Mouse (Mus musculus): ENCODE data around the gene Csnka2ip. TPM values are rescaled to one million over a fixed set of nuclear protein-coding genes. Genes with fewer than 3 reads are reported as not detected.

Gene Csnka2ip
- total and polyA plus RNA-seq, 3 experiments = not detected

- TF ChIP-seq GABPA (IDR thresholded peaks at IDR 0.05; ENCODE audit: low read depth, low read length) = no peak
- no peak for TF ChIP-seq MXI1 (IDR thresholded peaks at IDR 0.05; ENCODE audit: low read depth, low read length)
- no peak for TF ChIP-seq CTCF (IDR thresholded peaks at IDR 0.05 in 2 of 3, conservative IDR thresholded peaks at IDR 0.05 in 1 of 3; ENCODE audit: control insufficient read depth in 1 of 3, insufficient read depth in 1 of 3, low read depth in 2 of 3, low read length in 3 of 3, poor library complexity in 1 of 3, severe bottlenecking in 1 of 3)
- TF ChIP-seq ELF1 (IDR thresholded peaks at IDR 0.05; ENCODE audit: low read depth, low read length) = no peak
- no peak for TF ChIP-seq E2F4 (IDR thresholded peaks at IDR 0.05; ENCODE audit: borderline replicate concordance, low read depth, low read length)
- no peak for TF ChIP-seq USF1 (IDR thresholded peaks at IDR 0.05; ENCODE audit: low read depth, low read length)
- TF ChIP-seq EP300 (IDR thresholded peaks at IDR 0.05; ENCODE audit: low read depth in 1 of 2, low read length in 2 of 2) = no peak
- no peak for TF ChIP-seq RAD21 (IDR thresholded peaks at IDR 0.05; ENCODE audit: low read depth, low read length)
- TF ChIP-seq POLR2AphosphoS2 (IDR thresholded peaks at IDR 0.05; ENCODE audit: low read length) = no peak
- TF ChIP-seq CHD2 (IDR thresholded peaks at IDR 0.05; ENCODE audit: low read length) = no peak
- TF ChIP-seq USF2 (IDR thresholded peaks at IDR 0.05; ENCODE audit: borderline replicate concordance in 1 of 2, insufficient read depth in 1 of 2, low read depth in 1 of 2, low read length in 2 of 2) = no peak
- no peak for TF ChIP-seq TCF12 (IDR thresholded peaks at IDR 0.05; ENCODE audit: low read depth, low read length)
- TF ChIP-seq SIN3A (IDR thresholded peaks at IDR 0.05; ENCODE audit: low read length) = no peak
- Histone ChIP-seq H3K79me2 (ENCODE audit: control insufficient read depth, insufficient read depth, low read length, poor library complexity) (no peaks in the 10 kb centered on the region), H3K9me3 (replicated peaks; ENCODE audit: insufficient read depth, low read length) (no peaks in the 10 kb centered on the region), H3K4me3 (ENCODE audit: control insufficient read depth in 1 of 2, insufficient read depth in 1 of 2, low read depth in 2 of 2, low read length in 2 of 2) (no peak overlapping the region), H3K27ac (ENCODE audit: control insufficient read depth, low read depth, low read length) (no peak overlapping the region), H3K4me1 (ENCODE audit: control insufficient read depth in 1 of 2, insufficient read depth in 2 of 2, low read length in 2 of 2) (no peaks in the 10 kb centered on the region), H3K9ac (ENCODE audit: control insufficient read depth, low read depth, low read length, poor library complexity, severe bottlenecking) (no peak overlapping the region), H3K36me3 (ENCODE audit: control insufficient read depth in 1 of 2, insufficient read depth in 2 of 2, low read length in 2 of 2) (no peaks in the 10 kb centered on the region), H3K27me3 (ENCODE audit: control insufficient read depth in 1 of 2, insufficient read depth in 2 of 2, low read length in 2 of 2) (no peaks in the 10 kb centered on the region)
- DNase-seq (ENCODE audit: low read depth, low spot score) = no peak
Measured at GRCm38 (mm10) chr16:64526883-64527282, 75.3 kb downstream of the Csnka2ip start.

GRCm38 (mm10) chr16:64524051-64524645 lies 78.1 kb downstream of the Csnka2ip start:
- no peaks in the 10 kb centered on the region for H3K36me3 ChIP-seq (ENCODE audit: control insufficient read depth in 1 of 2, insufficient read depth in 2 of 2, low read length in 2 of 2)
- H3K27me3 ChIP-seq (ENCODE audit: control insufficient read depth in 1 of 2, insufficient read depth in 2 of 2, low read length in 2 of 2) = no peaks in the 10 kb centered on the region
- no peaks in the 10 kb centered on the region for H3K9me3 ChIP-seq (replicated peaks; ENCODE audit: insufficient read depth, low read length)
- no peak overlapping the region for H3K4me3 ChIP-seq (ENCODE audit: control insufficient read depth in 1 of 2, insufficient read depth in 1 of 2, low read depth in 2 of 2, low read length in 2 of 2)
- no peaks in the 10 kb centered on the region for H3K79me2 ChIP-seq (ENCODE audit: control insufficient read depth, insufficient read depth, low read length, poor library complexity)
- no peak for TF ChIP-seq POLR2AphosphoS5 (IDR thresholded peaks at IDR 0.05; ENCODE audit: borderline replicate concordance, low read depth, low read length)
- no peak for TF ChIP-seq ZKSCAN1 (IDR thresholded peaks at IDR 0.05; ENCODE audit: low read depth, low read length)
- TF ChIP-seq MYC (IDR thresholded peaks at IDR 0.05; ENCODE audit: low read depth, low read length) = no peak
- TF ChIP-seq MXI1 (IDR thresholded peaks at IDR 0.05; ENCODE audit: low read depth, low read length) = no peak
- TF ChIP-seq MAZ (IDR thresholded peaks at IDR 0.05; ENCODE audit: low read depth, low read length) = no peak
- TF ChIP-seq POLR2AphosphoS2 (IDR thresholded peaks at IDR 0.05; ENCODE audit: low read length) = no peak
- TF ChIP-seq RAD21 (IDR thresholded peaks at IDR 0.05; ENCODE audit: low read depth, low read length) = no peak
- TF ChIP-seq HCFC1 (IDR thresholded peaks at IDR 0.05; ENCODE audit: low read depth, low read length) = no peak
- TF ChIP-seq ELF1 (IDR thresholded peaks at IDR 0.05; ENCODE audit: low read depth, low read length) = no peak
- TF ChIP-seq ZMIZ1 (IDR thresholded peaks at IDR 0.05; ENCODE audit: low read depth, low read length) = no peak
- no peak for TF ChIP-seq CHD2 (IDR thresholded peaks at IDR 0.05; ENCODE audit: low read length)
- no peak for TF ChIP-seq BHLHE40 (IDR thresholded peaks at IDR 0.05; ENCODE audit: borderline replicate concordance, low read depth, low read length)
- TF ChIP-seq UBTF (IDR thresholded peaks at IDR 0.05; ENCODE audit: borderline replicate concordance, insufficient read depth, low read depth, low read length) = no peak
- TF ChIP-seq MAFK (IDR thresholded peaks at IDR 0.05; ENCODE audit: borderline replicate concordance, low read depth, low read length) = no peak
- no peak for TF ChIP-seq NRF1 (IDR thresholded peaks at IDR 0.05; ENCODE audit: insufficient read depth, low read depth, low read length, poor library complexity, severe bottlenecking)
- no peak for TF ChIP-seq POLR2A (IDR thresholded peaks at IDR 0.05; ENCODE audit: control insufficient read depth in 1 of 2, insufficient read depth in 1 of 2, low read depth in 1 of 2, low read length in 2 of 2, poor library complexity in 1 of 2)
- TF ChIP-seq MYB (IDR thresholded peaks at IDR 0.05; ENCODE audit: low read depth, low read length) = no peak
- no peak for TF ChIP-seq SIN3A (IDR thresholded peaks at IDR 0.05; ENCODE audit: low read length)
- H3K9ac ChIP-seq (ENCODE audit: control insufficient read depth, low read depth, low read length, poor library complexity, severe bottlenecking) = no peak overlapping the region
- H3K4me1 ChIP-seq (ENCODE audit: control insufficient read depth in 1 of 2, insufficient read depth in 2 of 2, low read length in 2 of 2) = no peaks in the 10 kb centered on the region
- H3K27ac ChIP-seq (ENCODE audit: control insufficient read depth, low read depth, low read length) = no peak overlapping the region
- no peak for DNase-seq (ENCODE audit: low read depth, low spot score)

Measured in MEL (cell line).